Mouse (Mus musculus) CH12.LX (cell line): ENCODE measurements around the gene Abcb1b. TPM values are rescaled to one million over a fixed set of nuclear protein-coding genes. Genes with fewer than 3 reads are reported as not detected.

Experiments used
- DNase-seq: peaks from one replicate; pipeline ENCODE4 v3.0.0-alpha.2; 2013; ENCODE audit errors: extremely low read depth
- H3K27ac ChIP-seq: 2 replicates; pipeline ENCODE4 v1.5.1; 2012; ENCODE audit warnings: low read depth, mild to moderate bottlenecking, control low read depth, moderate library complexity; ENCODE audit not compliant: insufficient read depth
- H3K27me3 ChIP-seq: replicated peaks from 2 replicates; pipeline ENCODE3; 2012; ENCODE audit warnings: inconsistent platforms
- H3K36me3 ChIP-seq, 2 experiments: replicated peaks in 1 of 2; 2 replicates each; pipeline versions ENCODE3 to v1.6.1; 2012; ENCODE audit warnings: inconsistent platforms in 1 of 2, low read length in 1 of 2, mild to moderate bottlenecking in 1 of 2, mixed read lengths in 1 of 2, moderate library complexity in 1 of 2; ENCODE audit not compliant: control insufficient read depth in 1 of 2, insufficient read depth in 1 of 2
- H3K4me1 ChIP-seq, 2 experiments: 2 replicates each; pipeline ENCODE4 v1.6.1; 2012; ENCODE audit warnings: inconsistent platforms in 1 of 2, moderate library complexity in 1 of 2; ENCODE audit not compliant: insufficient read depth in 2 of 2, control insufficient read depth in 1 of 2
- H3K4me2 ChIP-seq: 2 replicates; pipeline ENCODE4 v1.6.1; 2012; ENCODE audit warnings: low read depth, mild to moderate bottlenecking, control low read depth; ENCODE audit not compliant: poor library complexity, insufficient read depth, severe bottlenecking
- H3K4me3 ChIP-seq, 3 experiments: fragments of 150-350 bp in 1 of 3; sonication (generic) in 1 of 3; replicated peaks in 1 of 3; 2 replicates each; pipeline versions ENCODE3 to v1.5.1; 2011 to 2012; ENCODE audit warnings: low read depth in 2 of 3, low read length in 2 of 3, mild to moderate bottlenecking in 2 of 3, moderate library complexity in 2 of 3, control low read depth in 1 of 3, improper control_type of control experiment in 1 of 3, inconsistent platforms in 1 of 3, mixed read lengths in 1 of 3; ENCODE audit not compliant: poor library complexity in 1 of 3
- H3K79me2 ChIP-seq: replicated peaks from 2 replicates; pipeline ENCODE4 v1.6.1; 2012; ENCODE audit warnings: mild to moderate bottlenecking, moderate library complexity; ENCODE audit not compliant: control insufficient read depth, poor library complexity, insufficient read depth, severe bottlenecking; ENCODE audit errors: extremely low read depth
- H3K9ac ChIP-seq: 2 replicates; pipeline ENCODE4 v1.6.1; 2012; ENCODE audit warnings: low read depth, mild to moderate bottlenecking, control low read depth, moderate library complexity; ENCODE audit not compliant: insufficient read depth
- H3K9me3 ChIP-seq: replicated peaks from 2 replicates; pipeline ENCODE3; 2012; ENCODE audit warnings: low read length, inconsistent platforms, mixed read lengths
- CHD2 ChIP-seq: IDR thresholded peaks from 2 replicates; pipeline ENCODE4 v1.6.1; 2011; ENCODE audit warnings: low read length, improper control_type of control experiment
- IRF4 ChIP-seq: IDR thresholded peaks from 2 replicates; pipeline ENCODE4 v1.6.1; 2014; ENCODE audit warnings: low read depth, mild to moderate bottlenecking, inconsistent platforms, low read length, improper control_type of control experiment
- MYC ChIP-seq: IDR thresholded peaks from 2 replicates; pipeline ENCODE4 v1.6.1; 2011; ENCODE audit warnings: low read depth, mild to moderate bottlenecking, improper control_type of control experiment, low read length
- RAD21 ChIP-seq: IDR thresholded peaks from 2 replicates; pipeline ENCODE4 v1.6.1; 2011; ENCODE audit warnings: low read depth, mild to moderate bottlenecking, low read length, improper control_type of control experiment, moderate library complexity
- RCOR1 ChIP-seq: conservative IDR thresholded peaks from 2 replicates; pipeline ENCODE4 v1.6.1; 2012; ENCODE audit warnings: low read depth, mild to moderate bottlenecking, inconsistent platforms, low read length, improper control_type of control experiment
- SIN3A ChIP-seq: IDR thresholded peaks from 2 replicates; pipeline ENCODE4 v1.6.1; 2012; ENCODE audit warnings: low read length, improper control_type of control experiment, inconsistent platforms
- TBP ChIP-seq: conservative IDR thresholded peaks from 2 replicates; pipeline ENCODE4 v1.6.1; 2011; ENCODE audit warnings: low read depth, low read length, improper control_type of control experiment
- TCF12 ChIP-seq: IDR thresholded peaks from 2 replicates; pipeline ENCODE4 v1.6.1; 2014; ENCODE audit warnings: low read depth, mild to moderate bottlenecking, inconsistent platforms, low read length, improper control_type of control experiment
- ZC3H11A ChIP-seq: IDR thresholded peaks from 2 replicates; pipeline ENCODE4 v1.6.1; 2012; ENCODE audit warnings: low read depth, mild to moderate bottlenecking, inconsistent platforms, low read length, improper control_type of control experiment
- ZMIZ1 ChIP-seq: IDR thresholded peaks from 2 replicates; pipeline ENCODE4 v1.6.1; 2012; ENCODE audit warnings: low read depth, mild to moderate bottlenecking, inconsistent platforms, low read length, improper control_type of control experiment
- ZNF384 ChIP-seq: IDR thresholded peaks from 2 replicates; pipeline ENCODE4 v1.6.1; 2012; ENCODE audit warnings: low read depth, low read length, improper control_type of control experiment, inconsistent platforms
- dilution Hi-C: fragments of 300-500 bp; cut with MboI; formaldehyde crosslinking; loops from 2 replicates; pipeline ENCODE4 v1.14.3; 2020; ENCODE audit warnings: low sequenced_read_pairs; ENCODE audit not compliant: extremely low pct_unique_long_range_greater_than_20kb, extremely low pct_ligation_motif_present
- in situ Hi-C: fragments of 300-500 bp; cut with MboI; formaldehyde crosslinking; loops from 3 replicates; pipeline ENCODE4 v1.14.3; 2019; ENCODE audit warnings: low sequenced_read_pairs, low pct_ligation_motif_present, low pct_unique_long_range_greater_than_20kb, mixed read lengths
- polyA plus RNA-seq: library from polyadenylated mRNA; unstranded; fragments of >175 nt; gene quantifications from 2 replicates; pipeline ENCODE4 v1.2.1, GENCODE M21; 2012; ENCODE audit warnings: low read depth; ENCODE audit not compliant: insufficient read length
- total RNA-seq, 2 experiments: library from RNA; depleted of rRNA; stranded (reverse); fragments of 300-350 nt in 1 of 2; fragments of >200 nt in 1 of 2; gene quantifications; 2 replicates each; pipeline ENCODE4 v1.2.3; 2012 to 2014

Gene Abcb1b
- total and polyA plus RNA-seq, 3 experiments: 1.2 to 14.2 (median 1.8) TPM

DNA sequence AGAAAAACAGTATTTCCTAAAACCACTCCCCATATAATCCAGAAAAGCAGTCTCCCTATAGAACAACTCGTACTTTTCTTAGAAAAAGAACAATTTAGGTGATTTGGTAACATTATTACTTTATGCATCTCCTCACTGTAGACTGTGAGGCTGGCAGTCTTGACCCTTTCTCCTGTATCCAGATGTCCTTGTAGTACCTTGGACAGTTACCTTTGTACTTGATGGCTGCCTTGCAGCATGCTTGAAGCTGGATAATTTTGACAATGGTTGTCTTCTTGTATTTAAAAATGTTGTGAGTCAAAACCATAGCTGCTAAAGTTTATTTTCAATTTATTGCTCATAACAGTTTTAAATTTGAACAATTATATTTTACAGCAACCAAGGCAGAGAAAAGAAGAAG, 98.3 kb downstream of the Abcb1b start:
- no peaks in the 10 kb centered on the region for H3K27me3 ChIP-seq
- TF ChIP-seq ZNF384 (no peak), MYC (no peak)
- no peak for DNase-seq
- in situ Hi-C loops (no loop called here), dilution Hi-C loops (no loop called here)
- peaks cover 0 to 12% of the 10 kb centered on the region in 2 experiments; a peak in 1 of 4 replicates for H3K4me1 ChIP-seq
- no peaks in the 10 kb centered on the region for H3K36me3 ChIP-seq
- no peak overlapping the region for H3K27ac ChIP-seq
- no peaks in the 10 kb centered on the region for H3K79me2 ChIP-seq
- no peak overlapping the region for H3K9ac ChIP-seq
- H3K4me3 ChIP-seq: no peak overlapping the region
- H3K9me3 ChIP-seq: no peaks in the 10 kb centered on the region
- H3K4me2 ChIP-seq: no peak overlapping the region

DNA sequence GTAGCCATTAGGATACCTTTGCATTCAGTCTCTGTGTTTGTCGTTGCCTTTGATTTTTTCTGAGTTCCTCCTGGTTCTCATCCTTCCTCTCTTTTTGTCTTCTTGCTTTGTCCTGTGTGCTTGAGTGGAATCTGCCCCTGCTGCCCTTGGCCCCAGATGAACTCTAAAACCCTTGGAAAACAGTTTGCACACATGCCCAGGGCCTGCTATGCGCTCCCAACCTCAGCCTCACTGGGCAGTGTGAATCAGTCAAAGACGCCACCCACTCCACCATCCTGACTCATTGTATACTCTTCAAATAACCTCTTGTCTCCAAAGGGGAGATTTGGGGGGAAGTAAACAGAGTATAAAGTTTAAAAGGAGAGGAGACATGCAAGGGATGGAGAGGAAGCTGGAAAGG, 100.3 kb downstream of the Abcb1b start:
- in situ Hi-C loops: no loop called here
- DNase-seq: no peak

GRCm38 (mm10) chr5:8901001-8901400, 103.1 kb downstream of the Abcb1b start:
- Histone ChIP-seq H3K4me3 (no peak overlapping the region), H3K27ac (no peak overlapping the region), H3K9me3 (no peaks in the 10 kb centered on the region), H3K4me1 (no peaks in the 10 kb centered on the region), H3K79me2 (no peaks in the 10 kb centered on the region), H3K36me3 (no peaks in the 10 kb centered on the region), H3K9ac (no peak overlapping the region), H3K27me3 (no peaks in the 10 kb centered on the region), H3K4me2 (no peak overlapping the region)
- in situ Hi-C loops: no loop called here
- TF ChIP-seq RCOR1 (no peak), ZC3H11A (no peak), IRF4 (no peak), RAD21 (no peak)
- DNase-seq: no peak
- dilution Hi-C loops: no loop called here

More for the DNA sequence above, 100.3 kb downstream of the Abcb1b start:
- TF ChIP-seq ZMIZ1: no peak
- TF ChIP-seq CHD2: no peak
- no peak for TF ChIP-seq SIN3A
- no peak for TF ChIP-seq TCF12
- TF ChIP-seq TBP: no peak
- TF ChIP-seq, all 38 proteins: peak for 0
- dilution Hi-C loops: no loop called here
- H3K4me3 ChIP-seq: no peak overlapping the region
- no peak overlapping the region for H3K27ac ChIP-seq
- H3K4me2 ChIP-seq: no peak overlapping the region
- no peaks in the 10 kb centered on the region for H3K27me3 ChIP-seq
- no peaks in the 10 kb centered on the region for H3K79me2 ChIP-seq
- H3K9me3 ChIP-seq: no peaks in the 10 kb centered on the region
- H3K36me3 ChIP-seq: no peaks in the 10 kb centered on the region
- no peak overlapping the region for H3K9ac ChIP-seq
- peaks cover 0 to 12% of the 10 kb centered on the region in 2 experiments; a peak in 1 of 4 replicates for H3K4me1 ChIP-seq
